Mouse (Mus musculus) subcutaneous adipose tissue, adult 2 months (tissue): ENCODE data around the gene Zfp870. TPM values are rescaled to one million over a fixed set of nuclear protein-coding genes. Genes with fewer than 3 reads are reported as not detected.

Experiments used
- polyA plus RNA-seq: library from polyadenylated mRNA; depleted of rRNA; stranded (reverse); fragments of >200 nt; gene quantifications from 2 replicates; pipeline ENCODE4 v1.2.3, GENCODE M21; 2012; ENCODE audit warnings: low replicate concordance; rRNA removed

The Zfp870 gene
- 1.5 and 1.7 TPM in 2 replicates for polyA plus RNA-seq

GRCm38 (mm10) chr17:32891239-32892180 lies at the start of gene Zfp870:
Gene Zfp870 (minus strand): TSS chr17:32891642.

GRCm38 (mm10) chr17:32917131-32917530 lies 25.7 kb upstream of the Zfp870 start, which contains the start of gene Cyp4f14:
Gene Cyp4f14 (minus strand): TSS chr17:32917342.

GRCm38 (mm10) chr17:32829540-32830417 lies 61.7 kb downstream of the Zfp870 start, which contains the start of gene Zfp799:
Gene Zfp799 (minus strand): TSS chr17:32830261.

Other genes with a start within 250 kb of the Zfp870 start
- 0.06 TPM in 1 of 2 replicates, not detected in the other for gene Cyp4f40, start 232.7 kb downstream of the Zfp870 start, polyA plus RNA-seq
- gene Cyp4f15, start 206.0 kb downstream of the Zfp870 start, polyA plus RNA-seq = 0.62 TPM in 1 of 2 replicates, not detected in the other
- 9.7 and 15.0 TPM in 2 replicates for gene Zfp871, start 103.4 kb downstream of the Zfp870 start, polyA plus RNA-seq
- gene Zfp811, start 81.7 kb downstream of the Zfp870 start, polyA plus RNA-seq = 0.33 and 0.55 TPM in 2 replicates
- 3.5 and 13.7 TPM in 2 replicates for gene Zfp799, start 61.4 kb downstream of the Zfp870 start, polyA plus RNA-seq
- 0.30 and 0.93 TPM in 2 replicates for gene Cyp4f14, start 25.7 kb upstream of the Zfp870 start, polyA plus RNA-seq
- 62.2 and 69.2 TPM in 2 replicates for gene Cyp4f13, start 55.8 kb upstream of the Zfp870 start, polyA plus RNA-seq
- gene Zfp472, start 74.2 kb upstream of the Zfp870 start, polyA plus RNA-seq = 1.1 and 1.4 TPM in 2 replicates
- gene Zfp952, start 101.5 kb upstream of the Zfp870 start, polyA plus RNA-seq = 4.5 and 5.3 TPM in 2 replicates
- 1.3 and 1.8 TPM in 2 replicates for gene Zfp763, start 141.8 kb upstream of the Zfp870 start, polyA plus RNA-seq
- not detected in 2 replicates for gene 4921501E09Rik, start 176.4 kb upstream of the Zfp870 start, polyA plus RNA-seq
- 1.2 and 2.5 TPM in 2 replicates for gene Zfp563, start 197.7 kb upstream of the Zfp870 start, polyA plus RNA-seq
- gene Morc2b, start 248.0 kb upstream of the Zfp870 start, polyA plus RNA-seq = not detected in 2 replicates